Mouse (Mus musculus): Measurements from ENCODE around the gene Olfr1162. TPM values are rescaled to one million over a fixed set of nuclear protein-coding genes. Genes with fewer than 3 reads are reported as not detected.

Gene Olfr1162
- total and polyA plus RNA-seq, 3 experiments: not detected

DNA sequence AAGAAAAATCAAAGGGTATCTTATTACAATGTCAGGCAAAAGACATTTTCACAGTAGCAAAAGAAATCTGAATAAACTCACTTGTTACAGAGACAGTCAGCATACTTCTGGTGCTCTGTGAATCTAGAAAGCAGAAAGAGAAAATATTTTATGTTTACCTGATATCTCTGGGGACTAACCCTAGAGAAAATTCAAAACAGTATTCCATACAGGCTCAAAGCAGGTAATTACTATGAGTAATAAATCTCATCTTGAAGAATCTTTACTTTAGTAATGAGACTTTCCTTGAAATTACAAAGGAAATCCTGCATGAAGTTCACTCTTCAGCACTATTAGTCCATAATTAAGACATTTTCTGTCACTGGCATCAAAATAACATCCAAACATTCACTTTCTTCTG, 20.8 kb upstream of the Olfr1162 start, which contains the start of gene Olfr1163:
Gene Olfr1163 (minus strand): TSS at position 101 of the 400 bp plus-strand sequence.
- in situ Hi-C loops (cut with MboI; ENCODE audit: low pct_ligation_motif_present, low pct_unique_long_range_greater_than_20kb, low sequenced_read_pairs): no loop called here
- no peak within 1 kb of the TSS for H3K4me3 ChIP-seq (replicated peaks in 1 of 3; ENCODE audit: low read depth in 2 of 3, low read length in 2 of 3, poor library complexity in 1 of 3)

DNA sequence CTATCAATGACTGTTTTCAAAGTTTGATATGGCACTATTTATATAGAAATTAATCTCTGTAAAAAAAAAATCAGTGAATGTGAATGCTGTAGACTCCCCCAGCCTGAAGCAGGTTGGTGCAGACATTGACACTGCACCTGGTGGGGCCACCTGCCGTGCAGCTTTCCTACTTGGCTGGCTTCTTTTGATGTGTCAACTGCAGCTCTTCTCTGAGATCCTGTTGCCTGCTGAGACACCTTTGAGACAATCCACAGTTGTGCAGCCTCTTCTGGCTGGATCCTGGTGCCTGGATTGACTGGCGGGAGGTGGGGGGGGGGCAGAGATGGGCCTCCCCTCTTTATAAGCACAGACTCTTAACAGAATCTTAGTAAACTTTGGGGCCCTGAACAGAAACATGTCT, 12.7 kb upstream of the Olfr1162 start:
- Histone ChIP-seq H3K27me3 (replicated peaks) (no peaks in the 10 kb centered on the region), H3K4me2 (ENCODE audit: insufficient read depth, low read depth, poor library complexity, severe bottlenecking) (no peak overlapping the region), H3K4me1 (ENCODE audit: control insufficient read depth in 1 of 2, insufficient read depth in 2 of 2) (no peaks in the 10 kb centered on the region), H3K36me3 (replicated peaks in 1 of 2; ENCODE audit: control insufficient read depth in 1 of 2, insufficient read depth in 1 of 2, low read length in 1 of 2) (no peaks in the 10 kb centered on the region), H3K4me3 (replicated peaks in 1 of 3; ENCODE audit: low read depth in 2 of 3, low read length in 2 of 3, poor library complexity in 1 of 3) (no peak overlapping the region), H3K9ac (ENCODE audit: insufficient read depth, low read depth) (no peak overlapping the region), H3K79me2 (replicated peaks; ENCODE audit: control insufficient read depth, extremely low read depth, insufficient read depth, poor library complexity, severe bottlenecking) (no peaks in the 10 kb centered on the region), H3K9me3 (replicated peaks; ENCODE audit: low read length) (peaks cover 13% of the 10 kb centered on the region), H3K27ac (ENCODE audit: insufficient read depth, low read depth) (no peak overlapping the region)
- in situ Hi-C loops (cut with MboI; ENCODE audit: low pct_ligation_motif_present, low pct_unique_long_range_greater_than_20kb, low sequenced_read_pairs): no loop called here
- DNase-seq (ENCODE audit: extremely low read depth): no peak
- dilution Hi-C loops (cut with MboI; ENCODE audit: extremely low pct_ligation_motif_present, extremely low pct_unique_long_range_greater_than_20kb, low sequenced_read_pairs): no loop called here
- no peak for TF ChIP-seq ETS1 (conservative IDR thresholded peaks at IDR 0.05; ENCODE audit: low read depth, low read length)
- no peak for TF ChIP-seq TBP (conservative IDR thresholded peaks at IDR 0.05; ENCODE audit: low read depth, low read length)
- TF ChIP-seq CTCF (conservative IDR thresholded peaks at IDR 0.05 in 1 of 2, IDR thresholded peaks at IDR 0.05 in 1 of 2; ENCODE audit: low read depth in 2 of 2, low read length in 2 of 2): no peak
- no peak for TF ChIP-seq MYC (IDR thresholded peaks at IDR 0.05; ENCODE audit: low read depth, low read length)
- no peak for TF ChIP-seq SMC3 (IDR thresholded peaks at IDR 0.05; ENCODE audit: low read depth, low read length)
- no peak for TF ChIP-seq NRF1 (IDR thresholded peaks at IDR 0.05; ENCODE audit: low read depth, low read length)

More for the DNA sequence above, 20.8 kb upstream of the Olfr1162 start, which contains the start of gene Olfr1163:
- Histone ChIP-seq H3K36me3 (replicated peaks in 1 of 2; ENCODE audit: control insufficient read depth in 1 of 2, insufficient read depth in 1 of 2, low read length in 1 of 2) (no peaks in the 10 kb centered on the region), H3K27me3 (replicated peaks) (no peaks in the 10 kb centered on the region), H3K9ac (ENCODE audit: insufficient read depth, low read depth) (no peak within 1 kb of the TSS), H3K4me1 (ENCODE audit: control insufficient read depth in 1 of 2, insufficient read depth in 2 of 2) (no peaks in the 10 kb centered on the region), H3K9me3 (replicated peaks; ENCODE audit: low read length) (peaks cover 18% of the 10 kb centered on the region), H3K4me2 (ENCODE audit: insufficient read depth, low read depth, poor library complexity, severe bottlenecking) (no peak within 1 kb of the TSS), H3K27ac (ENCODE audit: insufficient read depth, low read depth) (no peak within 1 kb of the TSS), H3K79me2 (replicated peaks; ENCODE audit: control insufficient read depth, extremely low read depth, insufficient read depth, poor library complexity, severe bottlenecking) (no peaks in the 10 kb centered on the region)
- no peak for DNase-seq (ENCODE audit: extremely low read depth)
- dilution Hi-C loops (cut with MboI; ENCODE audit: extremely low pct_ligation_motif_present, extremely low pct_unique_long_range_greater_than_20kb, low sequenced_read_pairs): no loop called here
- TF ChIP-seq ZNF384 (IDR thresholded peaks at IDR 0.05; ENCODE audit: low read depth, low read length) (no peak), CHD1 (IDR thresholded peaks at IDR 0.05; ENCODE audit: low read depth, low read length) (no peak), BHLHE40 (IDR thresholded peaks at IDR 0.05; ENCODE audit: low read depth, low read length) (no peak), CTCF (conservative IDR thresholded peaks at IDR 0.05 in 1 of 2, IDR thresholded peaks at IDR 0.05 in 1 of 2; ENCODE audit: low read depth in 2 of 2, low read length in 2 of 2) (no peak), JUN (IDR thresholded peaks at IDR 0.05; ENCODE audit: insufficient read depth, low read depth, low read length) (no peak), UBTF (IDR thresholded peaks at IDR 0.05; ENCODE audit: low read depth, low read length) (no peak), MAFK (IDR thresholded peaks at IDR 0.05; ENCODE audit: insufficient replicate concordance, low read length) (no peak), MEF2A (IDR thresholded peaks at IDR 0.05; ENCODE audit: borderline replicate concordance, low read depth, low read length) (no peak), KAT2A (IDR thresholded peaks at IDR 0.05; ENCODE audit: insufficient replicate concordance, low read length) (no peak), JUND (conservative IDR thresholded peaks at IDR 0.05; ENCODE audit: low read depth, low read length) (no peak), NRF1 (IDR thresholded peaks at IDR 0.05; ENCODE audit: low read depth, low read length) (no peak), POLR2A (IDR thresholded peaks at IDR 0.05; ENCODE audit: low read depth, low read length) (no peak), EP300 (IDR thresholded peaks at IDR 0.05; ENCODE audit: low read length) (no peak), USF2 (conservative IDR thresholded peaks at IDR 0.05; ENCODE audit: low read depth, low read length) (no peak), MXI1 (IDR thresholded peaks at IDR 0.05; ENCODE audit: low read depth, low read length) (no peak), RCOR1 (conservative IDR thresholded peaks at IDR 0.05; ENCODE audit: low read depth, low read length) (no peak), CHD2 (IDR thresholded peaks at IDR 0.05; ENCODE audit: low read length) (no peak)

All from CH12.LX (cell line).